Mouse (Mus musculus): ENCODE measurements around the gene Camsap1. TPM values are rescaled to one million over a fixed set of nuclear protein-coding genes. Genes with fewer than 3 reads are reported as not detected.

Camsap1 gene
- polyA plus RNA-seq, 1 experiment from 2014 or later, result 75.9 TPM

GRCm38 (mm10) chr2:25877250-25877735 lies 105.8 kb downstream of the Camsap1 start:
- no peak overlapping the region for H3K27ac ChIP-seq (replicated peaks)
- H3K27me3 ChIP-seq, result peaks cover 8% of the 10 kb centered on the region; the same call in 1 of the 2 replicates
- H3K9ac ChIP-seq (replicated peaks), result peak overlapping the region; percentile 58
- no peaks in the 10 kb centered on the region for H3K36me3 ChIP-seq
- H3K4me3 ChIP-seq, result peak overlapping the region; percentile 54
- H3K4me1 ChIP-seq, result peaks cover 8% of the 10 kb centered on the region
- ATAC-seq (replicated peaks), result no peak; the same call in 1 of the 2 replicates
- H3K9me3 ChIP-seq, result no peaks in the 10 kb centered on the region
- 26% methylated on average over 7 of the region's 7 CpGs for WGBS
- peak overlapping the region; percentile 83 for H3K4me2 ChIP-seq (replicated peaks)

Other genes with a start within 250 kb of the Camsap1 start
- gene Obp2b, start 246.3 kb downstream of the Camsap1 start, polyA plus RNA-seq (2015; fragmentation: Nextera tagmentation; extraction: Ambion mirVana), result not detected in 2 replicates
- not detected in 2 replicates for gene Lcn3, start 217.7 kb downstream of the Camsap1 start, polyA plus RNA-seq (2015; fragmentation: Nextera tagmentation; extraction: Ambion mirVana)
- gene Lcn11, start 206.3 kb downstream of the Camsap1 start, polyA plus RNA-seq (2015; fragmentation: Nextera tagmentation; extraction: Ambion mirVana), result not detected in 2 replicates
- gene Gm13539, start 201.0 kb downstream of the Camsap1 start, polyA plus RNA-seq (2015; fragmentation: Nextera tagmentation; extraction: Ambion mirVana), result not detected in 2 replicates
- gene Glt6d1, start 167.4 kb downstream of the Camsap1 start, polyA plus RNA-seq (2015; fragmentation: Nextera tagmentation; extraction: Ambion mirVana), result not detected in 2 replicates
- not detected in 2 replicates for gene Lcn9, start 160.1 kb downstream of the Camsap1 start, polyA plus RNA-seq (2015; fragmentation: Nextera tagmentation; extraction: Ambion mirVana)
- gene Sohlh1, start 136.0 kb downstream of the Camsap1 start, polyA plus RNA-seq (2015; fragmentation: Nextera tagmentation; extraction: Ambion mirVana), result not detected in 2 replicates
- 6.2 and 7.7 TPM in 2 replicates for gene Kcnt1, start 119.5 kb downstream of the Camsap1 start, polyA plus RNA-seq (2015; fragmentation: Nextera tagmentation; extraction: Ambion mirVana)
- gene Ubac1, start 38.5 kb upstream of the Camsap1 start, polyA plus RNA-seq (2015; fragmentation: Nextera tagmentation; extraction: Ambion mirVana), result 113 and 119 TPM in 2 replicates
- 12.4 and 13.5 TPM in 2 replicates for gene Nacc2, start 139.9 kb upstream of the Camsap1 start, polyA plus RNA-seq (2015; fragmentation: Nextera tagmentation; extraction: Ambion mirVana)
- gene Lhx3, start 225.0 kb upstream of the Camsap1 start, polyA plus RNA-seq (2015; fragmentation: Nextera tagmentation; extraction: Ambion mirVana), result 0.10 TPM in 1 of 2 replicates, not detected in the other

All from forebrain, embryonic 15.5 days (tissue).